In genomic region chr8:17664371-17665141, GRCm38 (mm10) we compare ENCODE assay signal across 9 mouse cellular contexts.
DNase-seq lines count a peak whose midpoint lies in the region; ATAC-seq and TF ChIP-seq lines count a peak whose summit lies in the region.
"Had no signal": no experiment of that assay in that cellular context is flagged by ENCODE, and none has a peak within 500 bp of the region (broad histone marks: within the 10 kb centered on the region; RNA-seq: fewer than 3 reads in every experiment).

No protein-coding gene starts in this region.

- no peak for ATAC-seq in heart, embryonic 11.5 days (replicated peaks; ENCODE audit: insufficient number of reproducible peaks, low FRiP score, low TSS enrichment)

- H3K4me1 ChIP-seq in heart, embryonic 11.5 days (ENCODE audit: control insufficient read depth, insufficient read depth, low read length), result no peaks in the 10 kb centered on the region
- peaks cover 1% of the 10 kb centered on the region; the same call in 1 of the 2 replicates for H3K4me1 ChIP-seq in cortical plate, adult 2 months (ENCODE audit: control insufficient read depth, insufficient read depth, low read length)
- H3K4me1 ChIP-seq: megakaryocyte, embryonic 14.5 days had no signal

- 39% methylated on average over 6 of the region's 6 CpGs for WGBS in heart, embryonic 11.5 days (ENCODE audit: insufficient replicate concordance)

- H3K27me3 ChIP-seq in heart, embryonic 11.5 days (ENCODE audit: control insufficient read depth, insufficient read depth, low read length), result no peaks in the 10 kb centered on the region
- H3K27me3 ChIP-seq: megakaryocyte, embryonic 14.5 days had no signal

- TF ChIP-seq POLR2A in cortical plate, adult 2 months (IDR thresholded peaks at IDR 0.05; ENCODE audit: extremely low read depth, insufficient read depth, low read length), result no peak

- peak; percentile 5 for DNase-seq in heart, adult 8-10 months (ENCODE audit: low spot score)
- peak; percentile 70 to 90 for DNase-seq in layer of hippocampus, adult 2 months (ENCODE audit: low spot score in 2 of 2)
- DNase-seq in mesoderm, embryonic 11.5 days (ENCODE audit: low read depth, low spot score), result peak; percentile 31
- DNase-seq in urinary bladder, postnatal 4 days (ENCODE audit: low spot score in 2 of 2), result no peak
- no peak for DNase-seq in thymus, postnatal 36 days
- DNase-seq in thymus, adult 18-20 months, result no peak

- no peak overlapping the region for H3K9ac ChIP-seq in heart, embryonic 11.5 days (ENCODE audit: low read depth, low read length)

- no peak overlapping the region for H3K4me2 ChIP-seq in heart, embryonic 11.5 days

- H3K36me3 ChIP-seq in heart, embryonic 11.5 days (ENCODE audit: control insufficient read depth, insufficient read depth, low read length), result no peaks in the 10 kb centered on the region

- TF ChIP-seq CTCF in cortical plate, adult 2 months (IDR thresholded peaks at IDR 0.05; ENCODE audit: extremely low read depth, insufficient read depth, low read length), result peak; percentile 59
- peak; percentile 60 for TF ChIP-seq CTCF in layer of hippocampus, adult 2 months (conservative IDR thresholded peaks at IDR 0.05)

- no peak overlapping the region for H3K27ac ChIP-seq in heart, embryonic 11.5 days (ENCODE audit: low read depth, low read length)
- peak overlapping the region; percentile 6; the same call in 1 of the 2 replicates for H3K27ac ChIP-seq in cortical plate, adult 2 months (ENCODE audit: insufficient read depth, low read length)
- peak overlapping the region; percentile 83 for H3K27ac ChIP-seq in layer of hippocampus, adult 2 months

- no peak overlapping the region for H3K4me3 ChIP-seq in heart, embryonic 11.5 days (ENCODE audit: low read depth, low read length)
- no peak overlapping the region for H3K4me3 ChIP-seq in cortical plate, adult 2 months (ENCODE audit: insufficient read depth, low read length)
- no peak overlapping the region; the same call in 1 of the 2 replicates for H3K4me3 ChIP-seq in layer of hippocampus, adult 2 months
- H3K4me3 ChIP-seq: megakaryocyte, embryonic 14.5 days had no signal

- H3K9me3 ChIP-seq in heart, embryonic 11.5 days (replicated peaks; ENCODE audit: control insufficient read depth, low read length), result no peaks in the 10 kb centered on the region
- H3K9me3 ChIP-seq: megakaryocyte, embryonic 14.5 days had no signal

Comparison
In these comparisons a context has a peak if more than half of its experiments do, and no peak if none do; other contexts are left out.
1. DNase-seq: peak in heart, adult 8-10 months (single experiment), layer of hippocampus, adult 2 months (2 of 2) and mesoderm, embryonic 11.5 days (single experiment); none in urinary bladder, postnatal 4 days (0 of 2), thymus, postnatal 36 days (0 of 2) and thymus, adult 18-20 months (0 of 2).